Mouse (Mus musculus) CH12.LX (cell line): ENCODE data around the gene Tctex1d1. TPM values are rescaled to one million over a fixed set of nuclear protein-coding genes. Genes with fewer than 3 reads are reported as not detected.

Experiments used
- DNase-seq: peaks from one replicate; pipeline ENCODE4 v3.0.0-alpha.2; 2013; ENCODE audit errors: extremely low read depth
- H3K27ac ChIP-seq: 2 replicates; pipeline ENCODE4 v1.5.1; 2012; ENCODE audit warnings: low read depth, mild to moderate bottlenecking, control low read depth, moderate library complexity; ENCODE audit not compliant: insufficient read depth
- H3K27me3 ChIP-seq: replicated peaks from 2 replicates; pipeline ENCODE3; 2012; ENCODE audit warnings: inconsistent platforms
- H3K36me3 ChIP-seq, 2 experiments: replicated peaks in 1 of 2; 2 replicates each; pipeline versions ENCODE3 to v1.6.1; 2012; ENCODE audit warnings: inconsistent platforms in 1 of 2, low read length in 1 of 2, mild to moderate bottlenecking in 1 of 2, mixed read lengths in 1 of 2, moderate library complexity in 1 of 2; ENCODE audit not compliant: control insufficient read depth in 1 of 2, insufficient read depth in 1 of 2
- H3K4me1 ChIP-seq, 2 experiments: 2 replicates each; pipeline ENCODE4 v1.6.1; 2012; ENCODE audit warnings: inconsistent platforms in 1 of 2, moderate library complexity in 1 of 2; ENCODE audit not compliant: insufficient read depth in 2 of 2, control insufficient read depth in 1 of 2
- H3K4me2 ChIP-seq: 2 replicates; pipeline ENCODE4 v1.6.1; 2012; ENCODE audit warnings: low read depth, mild to moderate bottlenecking, control low read depth; ENCODE audit not compliant: poor library complexity, insufficient read depth, severe bottlenecking
- H3K4me3 ChIP-seq, 3 experiments: fragments of 150-350 bp in 1 of 3; sonication (generic) in 1 of 3; replicated peaks in 1 of 3; 2 replicates each; pipeline versions ENCODE3 to v1.5.1; 2011 to 2012; ENCODE audit warnings: low read depth in 2 of 3, low read length in 2 of 3, mild to moderate bottlenecking in 2 of 3, moderate library complexity in 2 of 3, control low read depth in 1 of 3, improper control_type of control experiment in 1 of 3, inconsistent platforms in 1 of 3, mixed read lengths in 1 of 3; ENCODE audit not compliant: poor library complexity in 1 of 3
- H3K79me2 ChIP-seq: replicated peaks from 2 replicates; pipeline ENCODE4 v1.6.1; 2012; ENCODE audit warnings: mild to moderate bottlenecking, moderate library complexity; ENCODE audit not compliant: control insufficient read depth, poor library complexity, insufficient read depth, severe bottlenecking; ENCODE audit errors: extremely low read depth
- H3K9ac ChIP-seq: 2 replicates; pipeline ENCODE4 v1.6.1; 2012; ENCODE audit warnings: low read depth, mild to moderate bottlenecking, control low read depth, moderate library complexity; ENCODE audit not compliant: insufficient read depth
- H3K9me3 ChIP-seq: replicated peaks from 2 replicates; pipeline ENCODE3; 2012; ENCODE audit warnings: low read length, inconsistent platforms, mixed read lengths
- BHLHE40 ChIP-seq: IDR thresholded peaks from 2 replicates; pipeline ENCODE4 v1.6.1; 2011; ENCODE audit warnings: mild to moderate bottlenecking, low read depth, low read length, improper control_type of control experiment
- CHD2 ChIP-seq: IDR thresholded peaks from 2 replicates; pipeline ENCODE4 v1.6.1; 2011; ENCODE audit warnings: low read length, improper control_type of control experiment
- ELF1 ChIP-seq: IDR thresholded peaks from 2 replicates; pipeline ENCODE4 v1.6.1; 2014; ENCODE audit warnings: low read depth, mild to moderate bottlenecking, inconsistent platforms, low read length, improper control_type of control experiment
- EP300 ChIP-seq: IDR thresholded peaks from 2 replicates; pipeline ENCODE4 v1.6.1; 2011; ENCODE audit warnings: low read length, improper control_type of control experiment
- HCFC1 ChIP-seq: IDR thresholded peaks from 2 replicates; pipeline ENCODE4 v1.6.1; 2012; ENCODE audit warnings: low read depth, mild to moderate bottlenecking, inconsistent platforms, low read length, improper control_type of control experiment
- IRF4 ChIP-seq: IDR thresholded peaks from 2 replicates; pipeline ENCODE4 v1.6.1; 2014; ENCODE audit warnings: low read depth, mild to moderate bottlenecking, inconsistent platforms, low read length, improper control_type of control experiment
- JUND ChIP-seq: conservative IDR thresholded peaks from 2 replicates; pipeline ENCODE4 v1.6.1; 2011; ENCODE audit warnings: low read depth, low read length, improper control_type of control experiment
- MAFK ChIP-seq: IDR thresholded peaks from 2 replicates; pipeline ENCODE4 v1.6.1; 2011; ENCODE audit warnings: low read length, improper control_type of control experiment; ENCODE audit not compliant: insufficient replicate concordance
- MAX ChIP-seq: IDR thresholded peaks from 2 replicates; pipeline ENCODE4 v1.6.1; 2011; ENCODE audit warnings: low read length, improper control_type of control experiment
- MXI1 ChIP-seq: IDR thresholded peaks from 2 replicates; pipeline ENCODE4 v1.6.1; 2011; ENCODE audit warnings: mild to moderate bottlenecking, low read depth, low read length, improper control_type of control experiment
- NELFE ChIP-seq: IDR thresholded peaks from 2 replicates; pipeline ENCODE4 v1.6.1; 2011; ENCODE audit warnings: low read depth, low read length, improper control_type of control experiment
- POLR2AphosphoS2 ChIP-seq: IDR thresholded peaks from 2 replicates; pipeline ENCODE4 v1.6.1; 2011; ENCODE audit warnings: low read depth, low read length, improper control_type of control experiment
- TBP ChIP-seq: conservative IDR thresholded peaks from 2 replicates; pipeline ENCODE4 v1.6.1; 2011; ENCODE audit warnings: low read depth, low read length, improper control_type of control experiment
- TCF12 ChIP-seq: IDR thresholded peaks from 2 replicates; pipeline ENCODE4 v1.6.1; 2014; ENCODE audit warnings: low read depth, mild to moderate bottlenecking, inconsistent platforms, low read length, improper control_type of control experiment
- USF1 ChIP-seq: IDR thresholded peaks from 2 replicates; pipeline ENCODE4 v1.6.1; 2014; ENCODE audit warnings: low read depth, mild to moderate bottlenecking, inconsistent platforms, low read length, improper control_type of control experiment
- ZKSCAN1 ChIP-seq: IDR thresholded peaks from 2 replicates; pipeline ENCODE4 v1.6.1; 2012; ENCODE audit warnings: low read depth, inconsistent platforms, low read length, improper control_type of control experiment, borderline replicate concordance
- ZMIZ1 ChIP-seq: IDR thresholded peaks from 2 replicates; pipeline ENCODE4 v1.6.1; 2012; ENCODE audit warnings: low read depth, mild to moderate bottlenecking, inconsistent platforms, low read length, improper control_type of control experiment
- dilution Hi-C: fragments of 300-500 bp; cut with MboI; formaldehyde crosslinking; loops from 2 replicates; pipeline ENCODE4 v1.14.3; 2020; ENCODE audit warnings: low sequenced_read_pairs; ENCODE audit not compliant: extremely low pct_unique_long_range_greater_than_20kb, extremely low pct_ligation_motif_present
- in situ Hi-C: fragments of 300-500 bp; cut with MboI; formaldehyde crosslinking; loops from 3 replicates; pipeline ENCODE4 v1.14.3; 2019; ENCODE audit warnings: low sequenced_read_pairs, low pct_ligation_motif_present, low pct_unique_long_range_greater_than_20kb, mixed read lengths
- polyA plus RNA-seq: library from polyadenylated mRNA; unstranded; fragments of >175 nt; gene quantifications from 2 replicates; pipeline ENCODE4 v1.2.1, GENCODE M21; 2012; ENCODE audit warnings: low read depth; ENCODE audit not compliant: insufficient read length
- total RNA-seq, 2 experiments: library from RNA; depleted of rRNA; stranded (reverse); fragments of 300-350 nt in 1 of 2; fragments of >200 nt in 1 of 2; gene quantifications; 2 replicates each; pipeline ENCODE4 v1.2.3; 2012 to 2014

The Tctex1d1 gene
- total RNA-seq (2012; rRNA removed) (not detected in 2 replicates), total RNA-seq (2014; rRNA removed) (not detected in 2 replicates), polyA plus RNA-seq (not detected in 2 replicates)

DNA sequence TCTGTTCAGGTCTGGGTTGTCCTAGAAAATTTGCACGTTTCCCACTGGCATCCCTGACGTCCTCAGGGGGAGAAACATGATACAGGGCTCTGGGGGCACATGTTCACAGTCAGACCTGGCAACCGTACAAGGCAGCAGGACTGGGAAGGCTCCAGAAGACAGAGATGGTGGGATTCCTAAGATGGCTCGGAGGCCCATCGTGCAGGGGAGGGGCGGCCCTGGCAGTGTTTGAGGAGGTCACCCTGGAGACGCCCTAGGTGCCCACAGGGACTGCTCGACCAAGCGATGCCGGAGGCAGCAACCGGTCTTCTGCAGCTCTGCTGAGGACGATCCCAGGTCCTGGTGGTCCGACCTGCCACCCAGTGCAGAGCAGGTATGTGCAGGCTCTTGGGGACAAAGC, at the start of gene Tctex1d1:
Tctex1d1 (plus strand) TSS at position 167 of the 400 bp plus-strand sequence.
- H3K36me3 ChIP-seq = no peaks in the 10 kb centered on the region
- dilution Hi-C loops = no loop called here
- no peaks in the 10 kb centered on the region for H3K9me3 ChIP-seq
- in situ Hi-C loops = loop anchor here (25.0 kb wide), 1 partner anchor 359 kb away; no protein-coding TSS in a partner anchor
- no peaks in the 10 kb centered on the region for H3K79me2 ChIP-seq
- peaks cover 3 to 11% of the 10 kb centered on the region in 2 experiments; a peak in 2 of 4 replicates for H3K4me1 ChIP-seq
- no peak within 1 kb of the TSS for H3K27ac ChIP-seq
- H3K4me3 ChIP-seq = no peak within 1 kb of the TSS
- H3K4me2 ChIP-seq = peak within 1 kb of the TSS; percentile 33; the same call in 1 of the 2 replicates
- TF ChIP-seq MAX (no peak), POLR2AphosphoS2 (no peak), MXI1 (no peak)
- no peaks in the 10 kb centered on the region for H3K27me3 ChIP-seq
- no peak within 1 kb of the TSS for H3K9ac ChIP-seq
- DNase-seq = no peak

DNA sequence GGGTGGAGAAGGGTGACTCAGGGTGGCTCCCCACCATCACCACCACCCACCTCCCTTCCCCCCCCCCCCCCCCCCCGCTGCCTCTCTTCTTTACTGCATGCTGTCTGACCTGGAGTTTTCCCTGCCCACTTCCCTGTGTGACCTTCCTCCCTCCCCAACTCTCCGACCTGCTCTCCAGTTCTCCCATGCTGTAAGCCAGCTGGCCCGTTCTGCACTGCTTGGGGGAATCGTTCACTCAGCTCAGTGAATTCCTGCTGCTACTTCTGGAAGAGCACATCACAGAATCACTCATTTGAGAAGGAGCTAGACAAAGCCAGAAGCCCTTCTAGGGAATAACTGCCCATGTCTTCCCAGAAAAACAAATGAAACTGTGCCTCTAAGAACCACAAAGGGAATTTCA, 48.9 kb upstream of the Tctex1d1 start:
- Histone ChIP-seq H3K9me3 (no peaks in the 10 kb centered on the region), H3K27ac (no peak overlapping the region), H3K4me3 (no peak overlapping the region), H3K9ac (no peak overlapping the region), H3K4me2 (no peak overlapping the region), H3K4me1 (no peaks in the 10 kb centered on the region), H3K79me2 (no peaks in the 10 kb centered on the region), H3K27me3 (no peaks in the 10 kb centered on the region), H3K36me3 (no peaks in the 10 kb centered on the region)
- in situ Hi-C loops (no loop called here), dilution Hi-C loops (no loop called here)
- DNase-seq = no peak
- TF ChIP-seq MAX = no peak
- no peak for TF ChIP-seq TBP
- TF ChIP-seq JUND = no peak
- no peak for TF ChIP-seq HCFC1
- TF ChIP-seq TCF12 = no peak
- TF ChIP-seq USF1 = no peak
- no peak for TF ChIP-seq CHD2
- no peak for TF ChIP-seq ZKSCAN1
- TF ChIP-seq ELF1 = no peak
- no peak for TF ChIP-seq IRF4

DNA sequence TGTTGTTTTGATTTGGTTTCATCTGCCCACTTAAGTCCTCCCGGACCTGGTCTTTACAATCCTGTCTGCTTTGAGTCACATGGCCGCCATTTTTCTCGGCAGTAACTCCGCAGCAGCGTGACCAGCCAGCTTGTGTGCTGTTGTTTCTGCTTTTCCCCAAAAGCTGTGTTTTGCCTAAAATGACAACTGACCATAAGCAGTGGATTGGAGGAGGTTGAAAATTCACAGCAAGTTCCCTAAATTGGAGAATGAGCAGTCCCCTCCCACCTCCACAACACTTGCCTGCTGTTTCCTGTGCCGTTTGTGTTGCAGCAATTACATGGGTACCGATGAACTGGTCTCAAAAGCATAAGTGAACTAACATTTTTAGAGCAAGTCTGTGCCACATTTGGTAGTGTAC, 47.7 kb upstream of the Tctex1d1 start:
- H3K4me3 ChIP-seq = no peak overlapping the region
- H3K9me3 ChIP-seq = no peaks in the 10 kb centered on the region
- TF ChIP-seq EP300 (no peak), MAFK (no peak), NELFE (no peak), ZMIZ1 (no peak), CHD2 (no peak), BHLHE40 (no peak)
- in situ Hi-C loops = no loop called here
- no peaks in the 10 kb centered on the region for H3K4me1 ChIP-seq
- dilution Hi-C loops = no loop called here
- no peak overlapping the region for H3K27ac ChIP-seq
- no peak for DNase-seq
- no peaks in the 10 kb centered on the region for H3K36me3 ChIP-seq
- no peaks in the 10 kb centered on the region for H3K79me2 ChIP-seq
- no peaks in the 10 kb centered on the region for H3K27me3 ChIP-seq
- H3K9ac ChIP-seq = no peak overlapping the region
- H3K4me2 ChIP-seq = no peak overlapping the region
